Mouse (Mus musculus) forebrain, embryonic 12.5 days (tissue): ENCODE measurements around the gene Nfkb1. TPM values are rescaled to one million over a fixed set of nuclear protein-coding genes. Genes with fewer than 3 reads are reported as not detected.

Experiments used
- ATAC-seq: fragments of 200-750 bp; cut with Nextera tagmentation; 2 replicates; pipeline ENCODE4 v1.8.0; 2017; ENCODE audit warnings: moderate TSS enrichment; ENCODE audit not compliant: low FRiP score
- H3K27ac ChIP-seq: fragments of 300-500 bp; sonication (generic); 2 replicates; pipeline ENCODE4 v1.5.1; 2016; ENCODE audit warnings: mild to moderate bottlenecking
- H3K27me3 ChIP-seq: fragments of 300-500 bp; sonication (generic); 2 replicates; pipeline ENCODE4 v1.6.1; 2016; ENCODE audit warnings: mild to moderate bottlenecking
- H3K36me3 ChIP-seq: fragments of 300-500 bp; sonication (generic); replicated peaks from 2 replicates; pipeline ENCODE4 v1.6.1; 2016; ENCODE audit warnings: mild to moderate bottlenecking
- H3K4me1 ChIP-seq: fragments of 300-500 bp; sonication (generic); 2 replicates; pipeline ENCODE4 v1.6.1; 2016
- H3K4me2 ChIP-seq: fragments of 300-500 bp; sonication (generic); 2 replicates; pipeline ENCODE4 v1.6.1; 2016; ENCODE audit warnings: mild to moderate bottlenecking, moderate library complexity
- H3K4me3 ChIP-seq: fragments of 300-500 bp; sonication (generic); replicated peaks from 2 replicates; pipeline ENCODE4 v1.5.1; 2016; ENCODE audit warnings: mild to moderate bottlenecking
- H3K9ac ChIP-seq: fragments of 300-500 bp; sonication (generic); 2 replicates; pipeline ENCODE4 v1.6.1; 2016; ENCODE audit warnings: mild to moderate bottlenecking
- H3K9me3 ChIP-seq: fragments of 300-500 bp; sonication (generic); 2 replicates; pipeline ENCODE4 v1.6.1; 2016
- WGBS: fragments of 180-500 bp; shearing (Covaris S2); methylation state at CpG from one replicate; pipeline ENCODE4 v1.1.7; 2016; 5-methylcytosine and 5-hydroxymethylcytosine counted together
- polyA plus RNA-seq: library from polyadenylated mRNA; unstranded; fragments of >200 nt; fragmentation: Nextera tagmentation; extraction: Ambion mirVana; gene quantifications from 2 replicates; pipeline ENCODE4 v1.2.1, GENCODE M21; 2016

Nfkb1 gene
- polyA plus RNA-seq, 1 experiment from 2014 or later, result 9.7 TPM

GRCm38 (mm10) chr3:135692999-135693398 is 1.7 kb upstream of the Nfkb1 start:
- H3K4me1 ChIP-seq, result peaks cover 35% of the 10 kb centered on the region
- 28% methylated on average over 3 of the region's 3 CpGs for WGBS
- H3K27ac ChIP-seq, result no peak overlapping the region
- H3K4me3 ChIP-seq, result no peak overlapping the region
- no peak overlapping the region for H3K9ac ChIP-seq
- no peaks in the 10 kb centered on the region for H3K36me3 ChIP-seq
- no peak overlapping the region for H3K4me2 ChIP-seq
- no peaks in the 10 kb centered on the region for H3K9me3 ChIP-seq
- H3K27me3 ChIP-seq, result peaks cover 10% of the 10 kb centered on the region
- ATAC-seq, result no peak

GRCm38 (mm10) chr3:135690568-135691190 is 668 bp downstream of the Nfkb1 start:
- H3K4me1 ChIP-seq, result peaks cover 35% of the 10 kb centered on the region
- peak overlapping the region; percentile 67 for H3K4me2 ChIP-seq
- H3K9me3 ChIP-seq, result no peaks in the 10 kb centered on the region
- ATAC-seq, result peak; percentile 72
- peak overlapping the region; percentile 64 for H3K4me3 ChIP-seq
- peak overlapping the region; percentile 87 for H3K27ac ChIP-seq
- peaks cover 10% of the 10 kb centered on the region for H3K27me3 ChIP-seq
- WGBS, result 0% methylated on average over 47 of the region's 47 CpGs
- peak overlapping the region; percentile 92 for H3K9ac ChIP-seq
- H3K36me3 ChIP-seq, result no peaks in the 10 kb centered on the region

GRCm38 (mm10) chr3:135689773-135690567 is 1.4 kb downstream of the Nfkb1 start:
- Histone ChIP-seq H3K9me3 (no peaks in the 10 kb centered on the region), H3K9ac (peak overlapping the region; percentile 92), H3K4me2 (peak overlapping the region; percentile 67), H3K27me3 (peaks cover 10% of the 10 kb centered on the region), H3K4me1 (peaks cover 35% of the 10 kb centered on the region), H3K27ac (peak overlapping the region; percentile 87; the same call in 1 of the 2 replicates), H3K4me3 (peak overlapping the region; percentile 64), H3K36me3 (no peaks in the 10 kb centered on the region)
- ATAC-seq, result no peak
- WGBS, result 55% methylated on average over 10 of the region's 10 CpGs

- no peaks in the 10 kb centered on the region for H3K36me3 ChIP-seq
- WGBS, result 87% methylated on average over 11 of the region's 11 CpGs
- no peak for ATAC-seq
- H3K4me3 ChIP-seq, result no peak overlapping the region
- H3K4me1 ChIP-seq, result peaks cover 35% of the 10 kb centered on the region
- H3K9ac ChIP-seq, result no peak overlapping the region
- no peak overlapping the region for H3K4me2 ChIP-seq
- peaks cover 10% of the 10 kb centered on the region for H3K27me3 ChIP-seq
- H3K9me3 ChIP-seq, result no peaks in the 10 kb centered on the region
- H3K27ac ChIP-seq, result no peak overlapping the region
These were observed 2.2 kb downstream of the Nfkb1 start for GRCm38 (mm10) chr3:135688970-135689772.

- 75% methylated on average over 9 of the region's 9 CpGs for WGBS
- no peak overlapping the region for H3K4me2 ChIP-seq
- 0 out of 2 replicates have a peak, but pooled peaks cover 2% of the 10 kb centered on the region for H3K27me3 ChIP-seq
- H3K9ac ChIP-seq, result no peak overlapping the region
- no peak overlapping the region for H3K27ac ChIP-seq
- no peak overlapping the region for H3K4me3 ChIP-seq
- peaks cover 31% of the 10 kb centered on the region for H3K4me1 ChIP-seq
- no peak for ATAC-seq
- no peaks in the 10 kb centered on the region for H3K9me3 ChIP-seq
- no peaks in the 10 kb centered on the region for H3K36me3 ChIP-seq
These were observed 3.4 kb downstream of the Nfkb1 start for GRCm38 (mm10) chr3:135687965-135688364.

GRCm38 (mm10) chr3:135686419-135686818 is 4.9 kb downstream of the Nfkb1 start:
- ATAC-seq, result no peak
- Histone ChIP-seq H3K27me3 (no peaks in the 10 kb centered on the region), H3K4me1 (peaks cover 26% of the 10 kb centered on the region), H3K4me2 (no peak overlapping the region), H3K27ac (no peak overlapping the region), H3K36me3 (no peaks in the 10 kb centered on the region), H3K4me3 (no peak overlapping the region), H3K9ac (no peak overlapping the region), H3K9me3 (no peaks in the 10 kb centered on the region)
- WGBS, result 85% methylated on average over 5 of the region's 5 CpGs

- Histone ChIP-seq H3K9me3 (no peaks in the 10 kb centered on the region), H3K4me2 (no peak overlapping the region), H3K4me1 (peaks cover 9% of the 10 kb centered on the region), H3K27me3 (no peaks in the 10 kb centered on the region), H3K27ac (no peak overlapping the region), H3K4me3 (no peak overlapping the region), H3K9ac (no peak overlapping the region), H3K36me3 (no peaks in the 10 kb centered on the region)
- ATAC-seq, result no peak
- WGBS, result 79% methylated on average over 6 of the region's 6 CpGs
These were observed 8.1 kb downstream of the Nfkb1 start for GRCm38 (mm10) chr3:135683275-135683674.

- H3K27me3 ChIP-seq, result no peaks in the 10 kb centered on the region
- no peak overlapping the region for H3K27ac ChIP-seq
- peaks cover 9% of the 10 kb centered on the region for H3K4me1 ChIP-seq
- no peak for ATAC-seq
- no peaks in the 10 kb centered on the region for H3K9me3 ChIP-seq
- H3K9ac ChIP-seq, result no peak overlapping the region
- no peaks in the 10 kb centered on the region for H3K36me3 ChIP-seq
- no peak overlapping the region for H3K4me3 ChIP-seq
- WGBS, result 15% methylated on average over 3 of the region's 3 CpGs
- H3K4me2 ChIP-seq, result no peak overlapping the region
These were observed 9.1 kb downstream of the Nfkb1 start for GRCm38 (mm10) chr3:135682240-135682639.

GRCm38 (mm10) chr3:135681272-135681783 is 10.0 kb downstream of the Nfkb1 start:
- no peak for ATAC-seq
- no peak overlapping the region for H3K4me2 ChIP-seq
- no peaks in the 10 kb centered on the region for H3K9me3 ChIP-seq
- no peak overlapping the region for H3K27ac ChIP-seq
- H3K4me3 ChIP-seq, result no peak overlapping the region
- 66% methylated on average over 8 of the region's 8 CpGs for WGBS
- H3K36me3 ChIP-seq, result no peaks in the 10 kb centered on the region
- no peak overlapping the region for H3K9ac ChIP-seq
- peaks cover 9% of the 10 kb centered on the region for H3K4me1 ChIP-seq
- H3K27me3 ChIP-seq, result no peaks in the 10 kb centered on the region

GRCm38 (mm10) chr3:135680213-135680843 is 11.0 kb downstream of the Nfkb1 start:
- Histone ChIP-seq H3K4me3 (no peak overlapping the region), H3K4me2 (no peak overlapping the region), H3K9ac (no peak overlapping the region), H3K9me3 (no peaks in the 10 kb centered on the region), H3K4me1 (peaks cover 9% of the 10 kb centered on the region), H3K27me3 (no peaks in the 10 kb centered on the region), H3K27ac (no peak overlapping the region), H3K36me3 (no peaks in the 10 kb centered on the region)
- ATAC-seq, result peak; percentile 41; the same call in 1 of the 2 replicates
- WGBS, result 76% methylated on average over 6 of the region's 6 CpGs

- H3K4me2 ChIP-seq, result no peak overlapping the region
- 85% methylated on average over 5 of the region's 5 CpGs for WGBS
- H3K4me1 ChIP-seq, result peaks cover 18% of the 10 kb centered on the region
- H3K9ac ChIP-seq, result no peak overlapping the region
- no peak overlapping the region for H3K4me3 ChIP-seq
- no peaks in the 10 kb centered on the region for H3K27me3 ChIP-seq
- no peaks in the 10 kb centered on the region for H3K36me3 ChIP-seq
- no peak for ATAC-seq
- H3K9me3 ChIP-seq, result no peaks in the 10 kb centered on the region
- no peak overlapping the region for H3K27ac ChIP-seq
These were observed 14.3 kb downstream of the Nfkb1 start for GRCm38 (mm10) chr3:135677064-135677463.

- Histone ChIP-seq H3K36me3 (no peaks in the 10 kb centered on the region), H3K9ac (no peak overlapping the region), H3K27me3 (no peaks in the 10 kb centered on the region), H3K9me3 (no peaks in the 10 kb centered on the region), H3K4me1 (peaks cover 18% of the 10 kb centered on the region), H3K27ac (no peak overlapping the region), H3K4me3 (no peak overlapping the region), H3K4me2 (no peak overlapping the region)
- WGBS, result 89% methylated on average over 2 of the region's 2 CpGs
- no peak for ATAC-seq
These were observed 15.0 kb downstream of the Nfkb1 start for GRCm38 (mm10) chr3:135676364-135676763.
